Mouse (Mus musculus): ENCODE measurements around the gene Mcrip2.
"Not testable (repeated sequence)": the region's sequence is repeated elsewhere in the genome, so short reads cannot be mapped to it uniquely, and the experiment has no call there.

The Mcrip2 gene

DNA sequence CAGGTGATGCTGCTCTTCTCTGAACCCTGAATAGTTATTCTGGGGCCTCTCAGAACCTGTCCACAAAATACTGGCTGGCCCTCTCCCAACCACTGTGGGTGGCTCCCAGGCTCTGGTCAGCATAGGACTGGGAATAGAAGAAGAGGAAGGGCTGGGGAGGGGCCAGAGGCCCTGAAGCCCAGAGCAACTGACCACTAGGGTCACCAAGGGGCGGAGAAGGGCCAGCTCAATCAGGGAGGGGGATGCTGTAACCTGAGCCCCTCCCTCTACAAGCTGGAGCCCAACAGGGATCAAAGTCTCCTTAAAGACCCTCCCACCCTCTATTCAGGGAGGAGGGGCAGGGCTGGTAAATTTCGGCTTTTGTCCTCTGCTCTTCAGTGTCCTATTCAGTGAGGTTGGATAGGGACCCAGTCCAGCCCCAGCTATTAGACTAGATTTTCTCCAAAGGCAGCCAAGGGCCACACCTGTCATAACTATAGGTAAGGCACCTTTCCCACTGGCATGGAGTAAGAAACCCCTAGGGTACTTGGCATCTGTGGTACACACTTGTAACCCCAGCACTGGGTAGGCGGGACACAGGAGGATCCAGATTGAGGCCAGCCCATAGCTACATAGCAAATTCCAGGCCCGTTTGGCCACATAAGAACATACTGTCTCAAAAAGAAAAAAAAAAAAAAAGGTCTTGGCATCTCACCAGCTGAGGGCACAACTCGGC, 11.8 kb upstream of the Mcrip2 start, which contains the start of gene Wfikkn1:
TSS of gene Wfikkn1 (minus strand) at position 663 of the 715 bp plus-strand sequence.
- peak; percentile 59 for DNase-seq

DNA sequence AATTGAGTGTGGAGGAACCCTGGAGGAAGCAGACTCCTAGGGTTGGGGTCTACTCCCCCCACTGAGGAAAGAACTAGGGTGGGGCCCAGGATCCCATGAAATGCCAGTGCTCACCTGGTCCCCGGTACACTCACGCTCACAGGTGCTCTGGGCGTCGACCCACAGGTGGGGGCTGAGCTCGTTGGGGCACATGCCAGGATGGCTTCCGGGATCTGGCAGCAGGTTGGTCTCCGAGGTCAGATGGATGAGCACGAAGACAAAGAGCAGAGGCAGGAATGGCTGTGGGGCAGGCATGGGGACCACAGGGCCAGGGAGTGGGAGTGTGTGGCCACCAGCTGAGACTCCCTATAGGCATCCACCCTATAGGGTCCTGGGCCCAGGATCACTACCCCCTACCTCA, 11.2 kb upstream of the Mcrip2 start:
- DNase-seq = peak; percentile 56

DNA sequence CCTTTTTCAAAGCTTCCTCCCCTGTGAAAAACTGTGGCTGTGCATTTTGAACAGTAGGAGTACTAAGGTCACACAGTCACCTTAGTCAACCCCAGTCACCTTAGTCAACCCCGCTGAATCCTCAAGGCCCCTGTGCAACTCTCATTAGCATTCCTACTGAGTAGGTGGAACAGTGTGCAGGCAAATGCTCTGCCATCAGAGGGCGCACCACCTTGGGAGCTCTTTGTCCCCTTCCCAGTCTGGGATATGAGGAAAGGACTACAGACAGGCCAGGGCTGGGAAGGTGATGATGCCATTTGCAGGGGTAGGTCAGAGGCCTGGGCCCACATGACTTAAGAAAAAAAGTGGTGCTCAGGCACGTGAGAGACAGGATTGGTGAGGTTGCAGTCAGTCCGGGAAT, 10.7 kb upstream of the Mcrip2 start:
- peak; percentile 40 for DNase-seq

DNA sequence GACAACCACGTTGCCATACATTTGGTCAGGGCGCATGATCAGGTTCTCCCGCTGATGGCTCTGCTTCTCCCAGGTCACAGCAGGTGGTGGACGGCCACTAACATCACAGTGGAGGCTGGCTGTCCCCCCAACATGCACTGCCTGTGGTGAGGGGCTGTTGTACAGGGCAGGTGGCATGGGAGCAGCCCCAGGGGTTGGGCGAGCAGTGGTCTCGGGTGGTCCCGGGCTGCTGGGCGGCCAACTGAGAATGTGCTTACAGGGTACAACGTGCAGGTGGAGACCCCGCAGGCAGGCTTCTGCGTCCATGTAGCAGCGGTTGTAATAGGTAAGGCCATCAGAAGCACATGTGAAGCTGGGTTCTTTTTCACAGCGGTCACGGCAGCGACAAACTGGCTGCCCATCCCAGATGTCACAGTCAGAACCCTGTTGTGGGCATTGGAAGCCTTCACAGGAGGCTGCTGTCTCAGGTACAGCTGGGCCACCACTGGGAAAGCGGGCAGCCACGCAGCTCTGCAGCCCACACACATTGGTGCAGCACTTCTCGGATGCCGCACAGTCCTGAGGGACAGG, 10.1 kb upstream of the Mcrip2 start:
- DNase-seq = peak; percentile 67

DNA sequence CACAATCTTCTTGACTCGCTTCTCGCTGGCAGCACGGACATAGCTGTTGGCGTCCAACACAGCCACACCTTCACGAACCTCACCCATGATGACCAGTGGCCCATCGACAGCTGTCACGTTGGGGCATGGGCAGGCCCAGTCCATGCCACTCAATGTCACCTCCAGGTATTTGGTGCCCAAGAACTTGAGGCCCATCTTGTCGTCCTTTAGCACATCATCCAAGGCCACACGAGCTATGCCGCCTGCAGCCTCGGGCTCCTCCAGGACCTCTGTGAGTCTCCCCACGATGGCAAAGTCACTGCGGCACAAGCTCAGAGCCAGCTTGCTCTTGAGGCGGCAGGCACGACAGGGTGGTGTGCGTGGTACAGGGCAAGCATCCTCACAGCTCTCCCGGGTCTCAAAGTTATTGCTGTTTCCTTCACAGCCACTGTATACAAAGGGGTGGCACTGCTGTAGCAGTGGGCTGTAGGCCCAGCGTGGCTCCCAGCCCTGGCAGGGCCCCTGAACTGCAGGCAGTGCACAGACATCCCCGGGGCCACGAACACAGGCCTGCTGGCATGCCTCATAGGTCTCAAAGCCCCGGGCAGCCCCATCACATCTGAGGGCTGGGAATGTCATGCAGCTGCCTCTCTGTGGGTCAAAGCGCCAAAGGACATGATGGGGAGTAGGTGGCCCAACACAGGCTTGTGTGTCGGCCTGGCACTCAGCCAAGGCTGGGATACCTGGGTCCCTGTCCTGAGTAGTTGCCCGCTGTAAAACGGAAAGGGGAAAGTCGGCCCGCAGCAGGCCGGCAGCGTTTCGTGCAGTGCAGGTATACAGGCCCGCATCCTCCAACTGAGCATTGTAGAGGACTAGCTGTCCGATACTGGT, 9.4 kb upstream of the Mcrip2 start:
- peak; percentile 67 for DNase-seq

DNA sequence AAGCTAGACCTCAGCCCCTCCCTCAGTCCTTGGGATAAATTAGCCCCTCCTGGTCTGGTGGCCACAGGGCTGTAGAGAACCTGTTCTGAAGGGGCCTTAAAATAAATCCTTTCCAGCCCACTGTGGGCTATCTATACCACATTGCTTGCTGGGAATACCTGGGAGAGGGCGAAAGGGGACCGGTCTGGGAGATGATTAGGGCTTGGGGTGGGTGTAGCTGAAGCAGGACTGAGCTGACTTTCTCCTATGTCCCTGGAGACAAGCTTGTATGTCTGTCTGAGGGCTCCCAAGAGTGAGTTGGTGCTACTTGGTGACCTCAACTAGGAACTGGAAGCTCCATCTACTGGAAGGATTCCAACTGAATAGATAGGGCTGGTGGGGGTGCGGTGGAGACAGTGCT, 8.5 kb upstream of the Mcrip2 start:
- DNase-seq = no peak

DNA sequence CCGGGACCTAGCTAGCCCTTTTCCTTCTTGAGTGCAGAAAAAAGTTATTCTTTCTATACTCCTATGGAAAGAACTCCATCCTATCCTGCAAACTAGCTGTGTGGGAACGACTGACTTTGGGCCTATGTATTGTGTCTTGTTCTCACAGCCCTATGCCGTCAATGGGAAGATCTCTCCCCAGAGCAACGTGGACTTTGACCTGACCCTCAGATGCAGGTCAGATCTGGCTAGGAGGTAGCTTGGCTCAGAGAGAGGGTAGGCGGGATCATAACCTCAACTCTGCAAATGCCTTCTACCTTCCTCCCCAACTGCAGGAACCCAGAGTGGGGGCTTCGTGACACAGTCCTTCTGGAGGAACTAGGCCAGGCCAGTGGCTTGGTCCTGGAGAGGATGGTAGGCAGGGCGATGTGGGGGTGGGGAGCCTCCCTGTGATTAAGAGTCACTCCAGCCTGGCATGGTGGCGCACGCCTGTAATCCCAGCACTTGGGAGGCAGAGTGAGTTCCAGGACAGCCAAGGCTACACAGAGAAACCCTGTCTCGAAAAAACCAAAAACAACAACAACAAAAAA, 7.9 kb upstream of the Mcrip2 start:
- peak; percentile 65 for DNase-seq

DNA sequence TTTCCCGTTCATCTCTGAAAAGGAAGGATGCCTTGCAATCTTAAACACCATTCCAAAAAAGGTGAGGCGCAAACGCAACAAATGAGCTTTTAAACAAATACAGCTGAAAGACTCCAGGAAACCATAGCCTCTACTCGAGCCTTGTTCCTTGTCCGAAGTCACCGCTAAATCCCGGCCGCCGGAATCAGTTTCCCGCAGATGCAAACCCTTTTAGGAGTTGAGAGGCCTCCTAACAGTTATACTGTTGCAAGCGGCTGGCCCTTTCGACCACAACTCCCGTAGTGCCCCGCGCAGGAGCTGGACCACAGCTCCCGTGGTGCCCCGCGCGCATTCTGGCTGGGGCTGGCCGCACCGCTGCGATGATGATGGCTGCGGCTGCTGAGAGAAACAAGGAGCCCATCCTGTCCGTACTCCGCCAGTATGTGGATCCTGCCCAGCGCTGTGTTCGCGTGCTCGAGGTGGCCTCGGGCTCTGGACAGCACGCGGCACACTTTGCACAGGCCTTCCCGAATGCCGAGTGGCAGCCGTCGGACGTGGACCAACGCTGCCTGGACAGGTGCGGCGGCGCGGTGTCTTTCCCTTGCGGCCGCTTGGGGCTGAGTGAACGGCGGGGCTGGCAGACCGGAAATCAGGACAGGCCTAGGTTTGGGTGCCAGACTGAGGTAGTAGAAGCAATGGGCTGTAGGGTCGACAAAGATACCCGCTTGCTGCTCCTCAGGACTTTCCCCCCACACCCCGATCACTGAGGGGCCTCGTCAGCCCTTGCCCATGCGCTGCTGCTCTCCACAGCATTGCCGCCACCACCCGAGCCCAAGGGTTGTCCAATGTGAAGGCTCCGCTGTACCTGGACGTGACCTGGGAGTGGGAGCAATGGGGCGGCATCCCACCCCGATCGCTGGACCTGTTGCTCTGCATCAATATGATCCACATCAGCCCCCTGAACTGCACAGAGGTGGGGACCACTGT, 6.9 kb upstream of the Mcrip2 start:
- DNase-seq = peak; percentile 89

DNA sequence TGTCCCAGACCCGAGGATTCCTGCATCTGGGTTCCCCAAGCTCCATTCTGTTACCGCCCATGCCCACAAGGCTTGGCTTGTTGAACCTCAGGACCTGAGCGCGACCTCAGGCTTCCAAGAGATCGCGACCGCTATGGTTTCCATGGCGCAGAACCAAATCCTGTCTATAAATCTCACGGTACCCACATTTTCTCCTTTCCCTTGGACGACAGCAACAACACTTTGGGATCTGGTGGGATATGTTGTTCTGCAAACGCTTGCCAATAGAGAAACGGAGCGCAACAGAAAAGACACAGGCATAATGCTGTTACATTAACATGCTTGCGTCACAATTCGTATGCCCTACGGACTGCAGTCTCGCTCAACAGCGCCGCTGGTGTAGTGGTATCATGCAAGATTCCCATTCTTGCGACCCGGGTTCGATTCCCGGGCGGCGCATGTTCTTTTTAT, 6.2 kb upstream of the Mcrip2 start, which contains the start of gene Mettl26:
TSS of gene Mettl26 (plus strand) at position 354 of the 450 bp plus-strand sequence.
- peak; percentile 87 for DNase-seq

DNA sequence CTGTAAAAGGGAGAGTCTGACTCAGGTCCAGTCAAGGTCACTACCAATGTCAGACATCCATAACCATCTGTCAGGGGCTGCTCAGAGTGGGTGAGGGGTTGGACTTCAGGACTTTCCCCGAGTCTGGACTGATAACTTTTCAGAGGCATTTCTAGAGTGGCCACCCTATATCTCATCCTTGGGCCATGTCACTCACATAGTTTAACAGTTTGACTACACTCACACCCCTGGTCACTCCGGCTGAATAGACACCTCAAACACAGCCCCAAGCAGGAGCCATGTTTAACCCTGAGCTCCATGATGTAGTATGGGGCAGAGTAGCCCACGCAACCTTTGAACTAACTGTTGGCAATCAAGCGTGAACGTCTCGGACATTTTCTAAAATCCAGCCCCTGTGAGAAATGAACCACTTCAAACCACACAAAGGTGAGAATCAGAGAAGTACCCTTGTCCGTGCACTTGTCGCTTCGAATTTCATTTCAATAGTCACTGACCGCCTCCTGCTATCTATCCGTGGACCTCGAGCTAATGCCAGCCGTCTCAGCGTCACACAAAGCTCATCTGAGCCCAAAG, 5.7 kb upstream of the Mcrip2 start:
- DNase-seq = peak; percentile 49

DNA sequence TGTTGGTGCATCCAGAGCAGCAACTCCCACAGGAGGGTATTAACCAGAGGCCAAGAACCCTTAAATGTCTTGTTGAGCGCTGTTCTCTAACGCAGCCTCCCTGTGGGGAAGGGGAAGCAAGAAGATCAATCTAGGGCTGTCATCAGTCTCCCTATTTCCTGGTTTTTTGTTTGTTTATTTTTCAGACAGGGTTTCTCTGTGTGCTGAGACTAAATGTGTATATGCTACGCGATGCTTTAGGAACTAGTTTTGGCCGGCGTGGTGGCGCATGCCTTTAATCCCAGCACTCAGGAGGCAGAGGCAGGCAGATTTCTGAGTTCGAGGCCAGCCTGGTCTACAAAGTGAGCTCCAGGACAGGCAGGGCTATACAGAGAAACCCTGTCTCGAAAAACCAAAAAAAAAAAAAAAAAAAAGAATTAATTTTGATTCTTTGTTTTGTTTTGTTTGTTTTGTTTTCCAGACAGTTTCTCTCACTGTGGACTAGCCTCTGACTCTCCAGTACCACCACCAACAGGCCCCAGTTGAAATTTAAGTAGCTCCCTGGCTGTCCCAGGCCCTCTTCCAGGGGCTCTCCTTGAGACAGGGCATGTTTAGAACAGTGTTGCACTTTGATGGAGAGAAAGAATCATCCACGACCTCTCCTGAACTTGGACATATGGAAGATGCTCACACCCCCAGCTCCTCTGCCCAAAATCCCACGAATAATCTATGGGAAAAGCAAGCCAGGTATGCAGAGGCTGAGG, 5.0 kb upstream of the Mcrip2 start:
- peak; percentile 24 for DNase-seq

DNA sequence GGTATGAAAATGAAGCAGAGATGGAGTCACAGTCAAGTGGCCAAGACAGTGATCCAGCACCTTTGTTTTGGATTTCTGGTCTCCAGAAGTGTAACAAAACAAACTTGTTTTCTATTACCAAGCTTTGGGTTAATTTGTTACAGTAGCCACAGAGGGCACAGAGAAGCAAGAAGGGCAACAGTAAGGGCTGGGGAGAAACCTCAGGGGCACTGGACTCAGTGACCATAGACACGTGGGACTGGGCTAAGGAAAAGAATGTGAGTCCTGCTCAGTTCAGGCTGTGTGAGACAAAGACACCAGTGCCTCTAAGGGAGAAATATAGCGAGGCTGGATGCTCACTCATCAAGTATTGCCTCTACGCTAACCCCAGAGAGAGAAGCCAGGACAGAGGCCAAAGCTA, 4.1 kb upstream of the Mcrip2 start:
- no peak for DNase-seq

DNA sequence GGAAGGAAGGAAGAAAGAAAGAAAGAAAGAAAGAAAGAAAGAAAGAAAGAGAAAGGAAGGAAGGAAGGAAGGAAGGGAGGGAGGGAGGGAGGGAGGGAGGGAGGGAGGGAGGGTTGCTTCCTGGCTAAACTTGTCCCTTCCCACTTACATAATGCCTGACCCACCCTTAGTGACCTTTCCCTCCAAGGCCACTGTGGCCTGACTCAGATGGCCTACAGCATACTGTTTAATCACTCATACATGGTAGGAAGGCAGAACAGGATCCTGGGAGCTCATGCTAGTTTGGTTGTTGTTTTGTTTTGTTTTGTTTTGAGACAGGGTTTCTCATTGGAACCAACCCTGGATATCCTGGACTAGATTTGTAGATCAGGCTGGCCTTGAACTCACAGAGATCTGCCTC, 3.0 kb upstream of the Mcrip2 start:
- not testable (repeated sequence) for DNase-seq

DNA sequence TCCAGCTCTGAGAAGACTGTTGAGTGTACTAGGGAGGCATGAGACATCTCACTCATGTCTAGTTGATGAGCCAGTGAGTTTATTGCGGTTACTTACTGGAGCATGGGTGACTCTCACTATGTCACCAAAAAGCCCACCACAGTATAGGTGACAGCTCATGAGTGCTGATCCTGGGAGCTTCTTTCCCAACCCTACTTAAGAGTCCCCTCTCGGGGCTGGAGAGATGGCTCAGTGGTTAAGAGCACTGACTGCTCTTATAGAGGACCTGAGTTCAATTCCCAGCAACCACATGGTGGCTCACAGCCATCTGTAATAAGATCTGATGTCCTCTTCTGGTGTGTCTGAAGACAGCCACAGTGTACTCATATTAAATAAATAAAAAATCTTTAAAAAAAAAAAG, 1.4 kb upstream of the Mcrip2 start:
- no peak for DNase-seq

DNA sequence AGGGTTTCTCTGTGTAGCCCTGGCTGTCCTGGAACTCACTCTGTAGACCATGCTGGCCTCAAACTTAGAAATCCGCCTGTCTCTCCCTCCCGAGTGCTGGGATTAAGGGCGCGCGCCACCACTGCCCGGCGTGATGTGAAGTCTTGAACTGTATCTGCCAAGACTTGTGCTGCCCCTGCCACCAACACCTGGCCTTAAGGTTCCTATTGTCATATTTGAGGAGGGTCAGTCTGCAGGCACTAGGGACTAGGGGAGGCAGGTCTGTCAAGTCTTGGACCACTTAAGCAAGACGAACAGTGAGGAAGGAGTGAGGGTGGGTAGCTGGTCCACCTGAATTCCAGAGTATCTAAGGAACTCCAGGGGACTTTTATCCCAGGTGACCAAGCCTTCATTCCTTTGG, 934 bp upstream of the Mcrip2 start:
- DNase-seq = no peak

DNA sequence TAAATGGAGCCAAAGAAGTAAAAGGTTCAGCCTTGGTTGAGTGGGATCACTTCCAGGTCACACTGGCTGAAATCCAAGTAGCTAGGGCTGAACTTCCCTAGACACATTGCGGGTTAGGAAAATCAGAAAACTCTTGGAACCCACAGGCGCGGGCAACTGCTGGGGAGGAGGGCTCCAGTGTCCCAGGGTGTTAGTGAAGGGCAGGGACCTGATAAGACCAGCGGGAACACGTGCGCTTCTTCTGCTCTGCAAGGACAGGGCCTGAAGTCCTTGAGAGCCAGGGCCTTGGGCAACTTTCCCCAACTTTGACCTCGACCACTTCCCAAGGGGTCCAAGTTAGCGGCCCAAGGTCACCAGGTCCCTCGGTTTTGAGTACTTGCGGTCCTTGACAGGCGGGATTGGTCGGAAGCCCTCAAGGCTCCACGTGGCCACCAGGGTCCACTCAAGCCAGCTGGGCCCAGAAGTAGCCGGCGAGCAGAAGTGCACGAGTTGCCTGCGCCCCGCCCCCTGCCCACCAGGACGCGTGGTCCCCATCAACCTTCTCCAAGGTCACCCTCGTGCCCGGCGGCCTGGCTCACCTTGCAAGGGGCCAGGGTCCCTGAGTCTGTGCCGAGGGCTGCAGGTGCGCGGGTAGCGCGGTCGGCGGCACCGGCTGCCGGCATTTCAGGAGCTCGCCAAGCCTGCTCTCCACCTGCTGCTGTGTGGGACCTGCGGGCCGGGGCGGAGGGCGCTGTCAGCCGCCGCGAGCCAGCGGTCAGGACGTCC, 546 bp downstream of the Mcrip2 start:
- peak; percentile 74 for DNase-seq

DNA sequence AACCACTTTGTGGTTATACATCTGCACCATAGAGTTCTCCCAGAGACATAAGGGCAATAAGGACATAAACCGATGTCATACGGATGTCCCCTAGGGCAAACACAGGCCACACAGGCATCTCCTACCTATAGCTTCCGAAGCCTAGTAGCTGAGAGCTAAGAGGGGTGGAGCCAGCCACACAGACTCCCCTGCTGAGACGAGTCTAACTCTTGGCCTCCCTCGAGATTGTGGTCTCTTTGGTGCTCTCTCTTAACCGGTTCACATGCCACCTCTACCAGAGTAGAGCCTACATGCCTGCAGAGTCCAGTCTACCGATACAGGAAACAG, 1.1 kb downstream of the Mcrip2 start:
- peak; percentile 62 for DNase-seq

DNA sequence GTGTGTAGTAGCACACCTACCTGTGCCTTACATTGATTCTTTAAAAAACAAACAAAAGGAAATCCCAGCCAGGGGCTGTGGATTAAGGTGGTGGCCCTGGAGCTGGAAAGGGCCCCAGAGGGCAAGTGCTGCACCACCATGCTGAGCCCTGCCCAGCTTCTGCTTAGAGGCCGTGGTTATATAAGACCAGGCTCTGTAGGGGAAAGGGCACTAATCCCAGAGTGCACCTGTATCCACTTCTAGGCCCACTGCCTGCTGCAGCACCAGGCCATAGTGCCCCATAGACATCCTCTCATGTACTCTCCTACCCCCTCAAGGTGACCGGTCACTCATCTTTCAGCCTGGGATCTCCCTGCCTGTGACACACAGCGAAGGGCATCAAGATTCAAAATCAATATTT, 2.4 kb downstream of the Mcrip2 start:
- no peak for DNase-seq

DNA sequence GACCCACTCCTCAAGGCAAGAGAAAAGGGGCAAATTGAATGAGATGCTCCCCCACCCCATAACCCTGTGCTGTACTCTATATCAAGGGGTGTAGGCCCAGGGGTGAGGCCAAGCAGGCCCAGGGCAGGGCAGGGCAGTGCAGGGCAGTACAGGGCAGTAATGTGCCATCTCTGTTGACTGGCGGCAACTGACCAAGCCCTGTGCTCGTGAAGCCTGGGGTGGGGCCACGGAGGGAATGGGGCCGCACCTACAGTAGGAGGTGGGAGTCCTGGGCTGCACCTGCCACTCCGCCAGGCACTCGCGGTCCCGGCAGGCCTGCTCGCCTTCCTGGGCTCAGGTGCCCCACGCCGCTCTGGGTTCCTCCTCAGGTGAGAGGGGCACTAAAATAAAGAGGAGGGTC, 3.3 kb downstream of the Mcrip2 start:
- no peak for DNase-seq

DNA sequence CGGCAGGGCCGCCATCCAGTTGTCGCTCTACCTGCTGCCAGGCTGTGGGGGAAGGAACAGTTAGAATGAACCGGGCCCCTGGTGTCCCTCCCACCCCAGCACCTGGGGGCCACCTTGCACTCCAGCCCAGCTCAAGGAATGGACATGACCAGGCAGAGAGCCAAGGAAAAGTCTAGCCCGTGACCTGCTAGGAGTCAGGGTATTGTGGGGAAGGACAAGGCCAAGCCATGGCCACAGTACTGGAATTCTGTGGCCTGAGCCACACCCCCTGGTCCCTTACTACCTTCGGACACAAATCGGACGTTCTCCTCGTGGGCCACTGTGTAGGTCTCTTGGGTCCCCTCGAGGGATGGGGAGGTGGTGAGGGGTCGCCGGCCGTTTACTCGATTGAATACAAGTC, 4.3 kb downstream of the Mcrip2 start:
- no peak for DNase-seq

Measured in cerebellum, adult 11-12 months (tissue).